Mouse (Mus musculus): ENCODE measurements around the gene Camta1. TPM values are rescaled to one million over a fixed set of nuclear protein-coding genes. Genes with fewer than 3 reads are reported as not detected.

Camta1 gene
- polyA plus RNA-seq, 1 experiment from 2014 or later, result 25.3 TPM

DNA sequence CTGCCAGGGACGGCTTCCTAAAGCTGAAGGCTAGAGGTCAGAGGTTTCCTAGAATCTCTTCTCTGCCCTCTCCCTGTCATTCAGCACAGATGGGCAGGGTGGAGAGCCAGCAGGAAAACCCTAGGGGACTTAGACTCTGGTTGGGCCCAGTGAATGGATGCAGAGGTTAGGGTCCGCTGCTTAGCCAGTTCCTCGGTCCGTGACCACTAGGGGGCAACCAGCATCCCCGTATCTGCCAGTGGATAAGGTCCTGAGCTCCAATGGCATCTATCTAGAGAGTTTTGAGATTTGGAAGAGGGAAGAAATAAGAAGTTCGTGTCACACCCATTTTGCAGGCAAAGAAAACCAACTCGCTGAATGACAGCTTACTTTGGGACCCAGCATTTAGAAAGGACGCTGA lies 251.4 kb downstream of the Camta1 start:
- Histone ChIP-seq H3K9me3 (replicated peaks; ENCODE audit: control insufficient read depth, low read length) (no peaks in the 10 kb centered on the region), H3K4me2 (ENCODE audit: low read depth, low read length) (no peak overlapping the region), H3K27me3 (ENCODE audit: control insufficient read depth, insufficient read depth, low read depth, low read length) (no peaks in the 10 kb centered on the region), H3K9ac (ENCODE audit: low read depth, low read length) (no peak overlapping the region), H3K4me3 (ENCODE audit: low read depth, low read length) (no peak overlapping the region), H3K27ac (ENCODE audit: low read length) (no peak overlapping the region), H3K4me1 (ENCODE audit: control insufficient read depth, low read depth, low read length) (no peaks in the 10 kb centered on the region), H3K36me3 (ENCODE audit: control insufficient read depth, insufficient read depth) (no peaks in the 10 kb centered on the region)
- 12% methylated on average over 8 of the region's 8 CpGs for WGBS (ENCODE audit: insufficient replicate concordance)
- ATAC-seq (ENCODE audit: low read depth), result no peak

GRCm38 (mm10) chr4:151604907-151605306 lies 256.8 kb downstream of the Camta1 start:
- no peaks in the 10 kb centered on the region for H3K9me3 ChIP-seq (replicated peaks; ENCODE audit: control insufficient read depth, low read length)
- WGBS (ENCODE audit: insufficient replicate concordance), result 26% methylated on average over 6 of the region's 6 CpGs
- no peak overlapping the region for H3K27ac ChIP-seq (ENCODE audit: low read length)
- no peak for ATAC-seq (ENCODE audit: low read depth)
- no peaks in the 10 kb centered on the region for H3K36me3 ChIP-seq (ENCODE audit: control insufficient read depth, insufficient read depth)
- no peak overlapping the region for H3K4me2 ChIP-seq (ENCODE audit: low read depth, low read length)
- H3K4me3 ChIP-seq (ENCODE audit: low read depth, low read length), result no peak overlapping the region
- H3K4me1 ChIP-seq (ENCODE audit: control insufficient read depth, low read depth, low read length), result no peaks in the 10 kb centered on the region
- H3K27me3 ChIP-seq (ENCODE audit: control insufficient read depth, insufficient read depth, low read depth, low read length), result no peaks in the 10 kb centered on the region
- H3K9ac ChIP-seq (ENCODE audit: low read depth, low read length), result no peak overlapping the region

GRCm38 (mm10) chr4:151604481-151604880 lies 257.2 kb downstream of the Camta1 start:
- H3K4me1 ChIP-seq (ENCODE audit: control insufficient read depth, low read depth, low read length), result no peaks in the 10 kb centered on the region
- ATAC-seq (ENCODE audit: low read depth), result 0 out of 2 replicates have a peak, but pooled peaks have one; percentile 27
- H3K27me3 ChIP-seq (ENCODE audit: control insufficient read depth, insufficient read depth, low read depth, low read length), result no peaks in the 10 kb centered on the region
- H3K9me3 ChIP-seq (replicated peaks; ENCODE audit: control insufficient read depth, low read length), result no peaks in the 10 kb centered on the region
- H3K9ac ChIP-seq (ENCODE audit: low read depth, low read length), result no peak overlapping the region
- no peak overlapping the region for H3K4me2 ChIP-seq (ENCODE audit: low read depth, low read length)
- no peaks in the 10 kb centered on the region for H3K36me3 ChIP-seq (ENCODE audit: control insufficient read depth, insufficient read depth)
- no peak overlapping the region for H3K27ac ChIP-seq (ENCODE audit: low read length)
- WGBS (ENCODE audit: insufficient replicate concordance), result 9% methylated on average over 16 of the region's 16 CpGs
- H3K4me3 ChIP-seq (ENCODE audit: low read depth, low read length), result no peak overlapping the region

DNA sequence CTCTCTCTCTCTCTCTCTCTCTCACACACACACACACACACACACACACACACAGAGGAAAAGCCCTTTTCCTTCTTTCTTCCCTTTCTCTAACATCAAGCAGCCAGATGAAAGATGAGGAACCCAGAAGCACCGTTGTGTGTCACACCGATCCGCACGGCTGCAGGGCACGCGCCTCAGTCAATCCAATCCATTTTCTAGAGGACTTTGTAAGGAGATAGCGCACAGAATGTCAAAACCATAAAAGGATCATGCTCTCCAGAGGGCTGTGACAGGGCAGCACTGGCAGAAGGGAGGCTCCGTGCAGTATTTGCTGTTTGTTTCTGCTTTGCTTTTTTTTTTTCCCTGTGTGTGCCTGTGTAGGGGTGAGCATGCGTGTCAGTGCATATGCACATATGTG lies 258.1 kb downstream of the Camta1 start:
- no peak overlapping the region for H3K9ac ChIP-seq (ENCODE audit: low read depth, low read length)
- no peak for ATAC-seq (ENCODE audit: low read depth)
- 73% methylated on average over 9 of the region's 9 CpGs for WGBS (ENCODE audit: insufficient replicate concordance)

GRCm38 (mm10) chr4:151595116-151595515 lies 266.6 kb downstream of the Camta1 start:
- H3K4me2 ChIP-seq (ENCODE audit: low read depth, low read length), result no peak overlapping the region
- ATAC-seq (ENCODE audit: low read depth), result no peak
- no peaks in the 10 kb centered on the region for H3K4me1 ChIP-seq (ENCODE audit: control insufficient read depth, low read depth, low read length)
- H3K9ac ChIP-seq (ENCODE audit: low read depth, low read length), result no peak overlapping the region
- H3K27ac ChIP-seq (ENCODE audit: low read length), result no peak overlapping the region
- 39% methylated on average over 8 of the region's 8 CpGs for WGBS (ENCODE audit: insufficient replicate concordance)
- no peaks in the 10 kb centered on the region for H3K27me3 ChIP-seq (ENCODE audit: control insufficient read depth, insufficient read depth, low read depth, low read length)
- H3K4me3 ChIP-seq (ENCODE audit: low read depth, low read length), result no peak overlapping the region
- H3K36me3 ChIP-seq (ENCODE audit: control insufficient read depth, insufficient read depth), result no peaks in the 10 kb centered on the region
- no peaks in the 10 kb centered on the region for H3K9me3 ChIP-seq (replicated peaks; ENCODE audit: control insufficient read depth, low read length)

More for the DNA sequence above, 258.1 kb downstream of the Camta1 start:
- no peaks in the 10 kb centered on the region for H3K9me3 ChIP-seq (replicated peaks; ENCODE audit: control insufficient read depth, low read length)
- no peaks in the 10 kb centered on the region for H3K27me3 ChIP-seq (ENCODE audit: control insufficient read depth, insufficient read depth, low read depth, low read length)
- no peak overlapping the region for H3K27ac ChIP-seq (ENCODE audit: low read length)
- H3K36me3 ChIP-seq (ENCODE audit: control insufficient read depth, insufficient read depth), result no peaks in the 10 kb centered on the region
- H3K4me3 ChIP-seq (ENCODE audit: low read depth, low read length), result no peak overlapping the region
- no peaks in the 10 kb centered on the region for H3K4me1 ChIP-seq (ENCODE audit: control insufficient read depth, low read depth, low read length)
- no peak overlapping the region for H3K4me2 ChIP-seq (ENCODE audit: low read depth, low read length)

DNA sequence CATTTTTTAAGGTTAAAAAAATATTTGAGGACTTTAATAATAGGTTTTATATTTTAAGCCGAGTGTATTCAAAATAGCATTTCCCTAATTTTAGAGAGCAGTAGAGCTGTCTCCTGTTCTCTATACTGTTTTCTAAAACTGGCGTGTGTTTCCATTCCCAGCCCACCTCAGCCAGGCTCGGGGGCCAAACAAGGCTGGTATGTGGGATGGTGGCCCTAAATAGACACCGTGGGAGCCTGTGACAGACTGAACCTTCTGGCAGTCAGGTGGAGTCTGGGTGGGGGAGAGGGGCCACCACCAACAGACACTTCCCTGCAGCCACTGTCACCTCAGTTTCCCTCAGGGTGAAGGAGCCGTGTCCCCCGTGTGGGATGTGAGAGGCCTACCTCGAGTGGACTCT lies 268.6 kb downstream of the Camta1 start:
- no peak overlapping the region for H3K27ac ChIP-seq (ENCODE audit: low read length)
- no peak overlapping the region for H3K4me3 ChIP-seq (ENCODE audit: low read depth, low read length)
- no peaks in the 10 kb centered on the region for H3K9me3 ChIP-seq (replicated peaks; ENCODE audit: control insufficient read depth, low read length)
- no peaks in the 10 kb centered on the region for H3K27me3 ChIP-seq (ENCODE audit: control insufficient read depth, insufficient read depth, low read depth, low read length)
- no peaks in the 10 kb centered on the region for H3K36me3 ChIP-seq (ENCODE audit: control insufficient read depth, insufficient read depth)
- ATAC-seq (ENCODE audit: low read depth), result no peak
- no peak overlapping the region for H3K4me2 ChIP-seq (ENCODE audit: low read depth, low read length)
- H3K4me1 ChIP-seq (ENCODE audit: control insufficient read depth, low read depth, low read length), result no peaks in the 10 kb centered on the region
- H3K9ac ChIP-seq (ENCODE audit: low read depth, low read length), result no peak overlapping the region
- 44% methylated on average over 7 of the region's 7 CpGs for WGBS (ENCODE audit: insufficient replicate concordance)

DNA sequence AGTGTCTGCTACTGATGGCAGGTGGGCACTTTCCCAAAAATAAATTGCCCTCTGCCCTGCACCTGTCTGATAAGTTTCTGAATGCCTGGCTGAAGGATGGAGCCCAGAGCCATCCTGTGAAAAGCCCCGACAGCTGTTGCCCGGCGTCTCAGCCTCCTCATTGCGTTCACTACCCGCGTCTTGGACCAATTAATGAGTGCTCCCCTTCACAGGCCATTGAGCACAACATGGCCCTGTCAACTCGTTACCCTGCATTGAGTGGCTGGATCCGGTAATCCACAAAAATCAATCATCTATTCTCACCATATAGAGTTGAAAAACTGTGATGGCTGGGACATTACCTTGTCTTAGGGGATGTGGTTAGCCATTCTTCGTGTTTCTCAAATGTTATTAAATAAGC lies 275.6 kb downstream of the Camta1 start:
- H3K4me2 ChIP-seq (ENCODE audit: low read depth, low read length), result no peak overlapping the region
- no peaks in the 10 kb centered on the region for H3K4me1 ChIP-seq (ENCODE audit: control insufficient read depth, low read depth, low read length)
- ATAC-seq (ENCODE audit: low read depth), result no peak
- H3K36me3 ChIP-seq (ENCODE audit: control insufficient read depth, insufficient read depth), result no peaks in the 10 kb centered on the region
- H3K4me3 ChIP-seq (ENCODE audit: low read depth, low read length), result no peak overlapping the region
- H3K27me3 ChIP-seq (ENCODE audit: control insufficient read depth, insufficient read depth, low read depth, low read length), result no peaks in the 10 kb centered on the region
- H3K9ac ChIP-seq (ENCODE audit: low read depth, low read length), result no peak overlapping the region
- no peaks in the 10 kb centered on the region for H3K9me3 ChIP-seq (replicated peaks; ENCODE audit: control insufficient read depth, low read length)
- no peak overlapping the region for H3K27ac ChIP-seq (ENCODE audit: low read length)
- WGBS (ENCODE audit: insufficient replicate concordance), result 74% methylated on average over 9 of the region's 9 CpGs

DNA sequence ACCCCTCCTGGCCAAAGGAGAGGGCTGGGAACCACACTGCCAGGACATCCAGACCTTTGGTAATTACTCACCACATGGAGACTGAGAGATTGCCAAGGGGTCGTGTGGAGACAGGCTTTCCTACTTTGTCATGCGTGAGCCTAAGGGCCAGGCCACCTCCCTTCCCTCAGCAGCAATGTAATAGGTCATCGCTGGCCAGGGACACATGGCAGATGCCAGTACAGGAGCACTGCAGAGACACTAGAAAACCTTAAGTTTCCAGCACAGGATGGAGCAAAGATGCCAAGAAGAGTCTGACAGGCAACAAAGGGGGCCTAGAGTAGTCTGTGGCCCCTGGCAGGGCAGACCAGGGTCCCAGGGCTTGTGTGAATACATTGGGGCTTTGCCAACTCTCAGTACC lies 283.7 kb downstream of the Camta1 start:
- Histone ChIP-seq H3K9ac (ENCODE audit: low read depth, low read length) (no peak overlapping the region), H3K4me3 (ENCODE audit: low read depth, low read length) (no peak overlapping the region), H3K36me3 (ENCODE audit: control insufficient read depth, insufficient read depth) (no peaks in the 10 kb centered on the region), H3K4me1 (ENCODE audit: control insufficient read depth, low read depth, low read length) (no peaks in the 10 kb centered on the region), H3K27me3 (ENCODE audit: control insufficient read depth, insufficient read depth, low read depth, low read length) (no peaks in the 10 kb centered on the region), H3K9me3 (replicated peaks; ENCODE audit: control insufficient read depth, low read length) (no peaks in the 10 kb centered on the region), H3K4me2 (ENCODE audit: low read depth, low read length) (no peak overlapping the region), H3K27ac (ENCODE audit: low read length) (no peak overlapping the region)
- WGBS (ENCODE audit: insufficient replicate concordance), result 56% methylated on average over 3 of the region's 3 CpGs
- no peak for ATAC-seq (ENCODE audit: low read depth)

DNA sequence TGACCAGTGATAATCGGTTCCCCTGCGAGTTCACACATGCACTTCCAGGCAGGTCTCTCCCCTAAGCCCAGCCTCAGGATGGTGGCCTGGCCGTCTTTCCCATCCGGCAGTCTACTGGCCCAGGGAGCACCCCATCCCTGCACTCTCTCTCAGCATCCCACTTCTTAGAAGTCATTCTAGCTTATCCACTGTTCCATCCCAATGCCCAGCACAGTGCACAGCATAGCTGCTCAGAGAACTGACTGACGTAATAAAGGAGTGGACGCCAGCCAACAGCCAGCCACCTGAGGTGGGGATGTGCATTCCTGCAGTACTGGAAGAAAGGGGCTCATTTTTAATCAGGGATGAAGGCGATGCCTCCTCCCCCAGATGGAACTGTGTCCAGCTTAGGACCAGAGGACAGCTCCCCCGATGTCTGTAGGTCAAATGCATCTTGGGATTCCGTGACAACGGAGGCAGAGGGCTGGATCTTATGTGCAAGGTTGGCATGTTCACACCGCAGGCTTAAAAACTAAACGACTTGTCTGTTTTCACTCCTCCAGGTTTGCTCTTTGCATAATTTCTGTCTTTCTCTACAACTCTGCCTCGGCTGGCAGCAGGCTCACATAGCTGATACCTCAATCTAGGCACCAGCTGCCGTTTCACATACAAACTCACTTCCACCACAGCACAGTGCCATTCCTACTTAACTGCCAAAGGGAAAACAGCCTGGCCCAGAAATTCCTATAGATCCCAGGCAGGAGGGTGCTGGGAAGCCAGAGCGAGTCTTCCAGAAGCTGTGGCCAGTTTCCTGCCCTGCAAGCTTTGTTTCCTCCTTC lies 285.2 kb downstream of the Camta1 start:
- Histone ChIP-seq H3K27me3 (ENCODE audit: control insufficient read depth, insufficient read depth, low read depth, low read length) (no peaks in the 10 kb centered on the region), H3K4me3 (ENCODE audit: low read depth, low read length) (no peak overlapping the region), H3K4me2 (ENCODE audit: low read depth, low read length) (no peak overlapping the region), H3K9ac (ENCODE audit: low read depth, low read length) (no peak overlapping the region), H3K9me3 (replicated peaks; ENCODE audit: control insufficient read depth, low read length) (no peaks in the 10 kb centered on the region), H3K36me3 (ENCODE audit: control insufficient read depth, insufficient read depth) (no peaks in the 10 kb centered on the region), H3K4me1 (ENCODE audit: control insufficient read depth, low read depth, low read length) (no peaks in the 10 kb centered on the region), H3K27ac (ENCODE audit: low read length) (no peak overlapping the region)
- 55% methylated on average over 15 of the region's 15 CpGs for whole genome bisulfite sequencing (ENCODE audit: insufficient replicate concordance)
- ATAC-seq (ENCODE audit: low read depth), result no peak

Measured in liver, embryonic 16.5 days (tissue).